In genomic region chr8:35224053-35224924, GRCm38 (mm10) we compare ENCODE assay signal across 21 mouse cellular contexts.
DNase-seq lines count a peak whose midpoint lies in the region; ATAC-seq lines count a peak whose summit lies in the region.
"Had no signal": no experiment of that assay in that cellular context is flagged by ENCODE, and none has a peak within 500 bp of the region (broad histone marks: within the 10 kb centered on the region; RNA-seq: fewer than 3 reads in every experiment).

No protein-coding gene starts in this region.

- peak overlapping the region; percentile 90 for H3K27ac ChIP-seq in lung, embryonic 15.5 days
- H3K27ac ChIP-seq: heart, embryonic 10.5 days; neural tube, embryonic 13.5 days had no signal

- 51% methylated on average over 18 of the region's 18 CpGs for WGBS in lung, embryonic 15.5 days
- WGBS in large intestine, adult 2 months: 22% methylated on average over 18 of the region's 18 CpGs

- ATAC-seq in lung, embryonic 15.5 days (ENCODE audit: borderline replicate concordance, extremely low read depth, low FRiP score, low TSS enrichment): peak; percentile 88
- ATAC-seq: activated CD4-positive, CD25-positive, alpha-beta regulatory T cell, adult 4 months had no signal

- peak overlapping the region; percentile 8; the same call in 1 of the 2 replicates for H3K4me2 ChIP-seq in lung, embryonic 15.5 days
- H3K4me2 ChIP-seq: liver, embryonic 11.5 days; neural tube, embryonic 13.5 days had no signal

- no peak for DNase-seq in lung, postnatal 14 days
- DNase-seq in ES-CJ7 (ENCODE audit: low read depth, low spot score) (peak; percentile 57), R1 (ENCODE audit: low read depth, low spot score) (peak; percentile 47)
- peak; percentile 21 for DNase-seq in large intestine, adult 2 months (ENCODE audit: low read depth, low spot score)
- DNase-seq in right cerebral cortex, postnatal 10 days (ENCODE audit: low spot score in 2 of 2): no peak
- DNase-seq in thymus, adult 18-20 months: no peak
- DNase-seq: adrenal gland, postnatal 14 days; cerebellum, adult 11 months; cerebellum, postnatal 10 days; heart, postnatal 10 days; kidney, postnatal 14 days; left cerebral cortex, postnatal 4 days; lung, adult 2 months; midbrain, embryonic 14.5 days; thymus, postnatal 36 days had no signal

- H3K27me3 ChIP-seq in lung, embryonic 15.5 days: no peaks in the 10 kb centered on the region
- H3K27me3 ChIP-seq: neural tube, embryonic 13.5 days had no signal

- no peaks in the 10 kb centered on the region; the same call in 1 of the 2 replicates for H3K4me1 ChIP-seq in lung, embryonic 15.5 days
- H3K4me1 ChIP-seq: heart, embryonic 10.5 days; neural tube, embryonic 13.5 days had no signal

- no peaks in the 10 kb centered on the region for H3K36me3 ChIP-seq in lung, embryonic 15.5 days
- H3K36me3 ChIP-seq: heart, embryonic 10.5 days; neural tube, embryonic 13.5 days had no signal

- no peaks in the 10 kb centered on the region for H3K9me3 ChIP-seq in lung, embryonic 15.5 days
- H3K9me3 ChIP-seq: heart, embryonic 10.5 days; neural tube, embryonic 13.5 days had no signal

- no peak overlapping the region for H3K9ac ChIP-seq in lung, embryonic 15.5 days
- H3K9ac ChIP-seq: neural tube, embryonic 13.5 days had no signal

- H3K4me3 ChIP-seq in lung, embryonic 15.5 days: no peak overlapping the region
- H3K4me3 ChIP-seq: heart, embryonic 10.5 days; megakaryocyte, embryonic 14.5 days; neural tube, embryonic 13.5 days had no signal

Comparison
In these comparisons a context has a peak if more than half of its experiments do, and no peak if none do; other contexts are left out.
1. DNase-seq: peak in ES-CJ7 (single experiment), R1 (single experiment) and large intestine, adult 2 months (single experiment); none in lung, postnatal 14 days (single experiment), right cerebral cortex, postnatal 10 days (0 of 2) and thymus, adult 18-20 months (0 of 2).